Comparison of ENCODE assay signal across 10 mouse cellular contexts in genomic region chr17:47542061-47542460, GRCm38 (mm10). TPM values are rescaled to one million over a fixed set of nuclear protein-coding genes. Genes with fewer than 3 reads are reported as not detected.
A peak's percentile ranks its signal among the peaks of the same experiment; 100 is the strongest.
DNase-seq lines count a peak whose midpoint lies in the region; ATAC-seq and TF ChIP-seq lines count a peak whose summit lies in the region.
"Had no signal": no experiment of that assay in that cellular context is flagged by ENCODE, and none has a peak within 500 bp of the region (broad histone marks: within the 10 kb centered on the region; RNA-seq: fewer than 3 reads in every experiment).

No protein-coding gene starts in this region.

- H3K27me3 ChIP-seq in myocyte (ENCODE audit: control insufficient read depth, insufficient read depth, insufficient read length): no peaks in the 10 kb centered on the region
- H3K27me3 ChIP-seq in forebrain, embryonic 11.5 days (ENCODE audit: control insufficient read depth, insufficient read depth, low read length): no peaks in the 10 kb centered on the region

- H3K79me2 ChIP-seq in myocyte (ENCODE audit: control insufficient read depth, insufficient read depth): no peaks in the 10 kb centered on the region

- H3K36me3 ChIP-seq in myocyte (ENCODE audit: control insufficient read depth, insufficient read depth): no peaks in the 10 kb centered on the region
- H3K36me3 ChIP-seq in forebrain, embryonic 11.5 days (ENCODE audit: control insufficient read depth, insufficient read depth, low read length): no peaks in the 10 kb centered on the region
- H3K36me3 ChIP-seq: hindbrain, embryonic 10.5 days had no signal

- H3K9ac ChIP-seq in forebrain, embryonic 11.5 days (ENCODE audit: low read length): no peak overlapping the region

- peak overlapping the region; percentile 62 for H3K4me2 ChIP-seq in myocyte (ENCODE audit: low read depth)
- no peak overlapping the region for H3K4me2 ChIP-seq in forebrain, embryonic 11.5 days (ENCODE audit: low read depth, low read length, severe bottlenecking)

- no peak overlapping the region for H3K27ac ChIP-seq in forebrain, embryonic 11.5 days (ENCODE audit: low read depth, low read length)
- H3K27ac ChIP-seq: layer of hippocampus, adult 2 months had no signal

- H3K9me3 ChIP-seq in forebrain, embryonic 11.5 days (ENCODE audit: control insufficient read depth, low read length): no peaks in the 10 kb centered on the region
- H3K9me3 ChIP-seq: hindbrain, embryonic 10.5 days had no signal

- ATAC-seq in forebrain, embryonic 11.5 days (replicated peaks; ENCODE audit: low FRiP score): no peak

- TF ChIP-seq POLR2A in myocyte (IDR thresholded peaks at IDR 0.05; ENCODE audit: insufficient read length, low read depth): no peak

- H3K4me1 ChIP-seq in forebrain, embryonic 11.5 days (replicated peaks; ENCODE audit: control insufficient read depth, insufficient read depth, low read length): no peaks in the 10 kb centered on the region

- H3K4me3 ChIP-seq in myocyte: no peak overlapping the region
- H3K4me3 ChIP-seq in forebrain, embryonic 11.5 days (ENCODE audit: low read depth, low read length): no peak overlapping the region
- H3K4me3 ChIP-seq: hindbrain, embryonic 10.5 days; layer of hippocampus, adult 2 months had no signal

- DNase-seq in CD4-positive helper T cell, adult 2 months (ENCODE audit: low read depth, low spot score): peak; percentile 68
- DNase-seq in ES-CJ7 (ENCODE audit: low read depth, low spot score): peak; percentile 73
- peak; percentile 63 for DNase-seq in gastrocnemius, postnatal 25 days
- DNase-seq in cerebellum, adult 9-10 months: no peak
- no peak for DNase-seq in testis, postnatal 14 days (ENCODE audit: low spot score)
- DNase-seq in forebrain, embryonic 11.5 days (ENCODE audit: low spot score): no peak
- DNase-seq: adrenal gland, adult 8-10 months had no signal

- 69% methylated on average over 2 of the region's 5 CpGs for WGBS in forebrain, embryonic 11.5 days

- H3ac ChIP-seq in myocyte (ENCODE audit: control insufficient read depth, insufficient read length): no peak overlapping the region

TF ChIP-seq in myocyte, 11 proteins besides CTCF, POLR2A, EP300 and RAD21:
- TF ChIP-seq USF1 (IDR thresholded peaks at IDR 0.05; ENCODE audit: low read depth) (no peak), TCF3 (IDR thresholded peaks at IDR 0.05; ENCODE audit: insufficient read length, low read depth) (peak; percentile 90), MYOD1 (IDR thresholded peaks at IDR 0.05; ENCODE audit: control insufficient read depth in 1 of 3, insufficient read length in 2 of 3, low read depth in 2 of 3) (peak; percentile 73 to 96 (median 92)), REST (IDR thresholded peaks at IDR 0.05; ENCODE audit: insufficient read depth, insufficient read length) (no peak), MYOG (IDR thresholded peaks at IDR 0.05; ENCODE audit: control insufficient read depth in 1 of 3, insufficient read depth in 1 of 3, insufficient read length in 2 of 3, low read depth in 2 of 3) (peak; percentile 91 to 98 (median 96)), TCF12 (IDR thresholded peaks at IDR 0.05; ENCODE audit: insufficient read depth, poor library complexity, severe bottlenecking) (peak; percentile 94), E2F4 (IDR thresholded peaks at IDR 0.05; ENCODE audit: insufficient read depth) (no peak), SRF (IDR thresholded peaks at IDR 0.05; ENCODE audit: control insufficient read depth, insufficient read length, low read depth) (no peak), POLR2AphosphoS2 (IDR thresholded peaks at IDR 0.05; ENCODE audit: insufficient read length, low read depth) (peak; percentile 10), MAX (IDR thresholded peaks at IDR 0.05; ENCODE audit: low read depth) (no peak), CEBPB (IDR thresholded peaks at IDR 0.05; ENCODE audit: insufficient read depth, poor library complexity, severe bottlenecking) (peak; percentile 44; the same call in 1 of the 2 replicates)

RNA-seq across cellular contexts. Expression of gene Ccnd3, which starts 37.2 kb away (rescaled TPM):
- 10 to 100 TPM; 31.4 to 44.8 TPM for total RNA-seq in gastrocnemius, postnatal 25 days (2021)
- 858 TPM for polyA plus RNA-seq in myocyte (2012; fragmentation: generic; extraction: Trizol)
- polyA plus RNA-seq in forebrain, embryonic 11.5 days (2014; fragmentation: Nextera tagmentation; extraction: Ambion mirVana): 253 and 286 TPM in 2 replicates

RNA-seq across cellular contexts. Expression of gene Taf8, which starts 40.0 kb away (rescaled TPM):
- total RNA-seq in gastrocnemius, postnatal 25 days (2021): 10 to 100 TPM in 1 of 2 experiments, 1 to 10 TPM in 1; 9.6 to 10.0 TPM
- polyA plus RNA-seq in myocyte (2012; fragmentation: generic; extraction: Trizol): 13.4 TPM
- polyA plus RNA-seq in forebrain, embryonic 11.5 days (2014; fragmentation: Nextera tagmentation; extraction: Ambion mirVana): 29.6 and 32.2 TPM in 2 replicates

Comparison
In these comparisons a context has a peak if more than half of its experiments do, and no peak if none do; other contexts are left out.
1. DNase-seq: peak in CD4-positive helper T cell, adult 2 months (single experiment), ES-CJ7 (single experiment) and gastrocnemius, postnatal 25 days (single experiment); none in cerebellum, adult 9-10 months (single experiment), testis, postnatal 14 days (single experiment) and forebrain, embryonic 11.5 days (single experiment).